Mouse (Mus musculus): ENCODE measurements around the gene Zzef1.

DNA sequence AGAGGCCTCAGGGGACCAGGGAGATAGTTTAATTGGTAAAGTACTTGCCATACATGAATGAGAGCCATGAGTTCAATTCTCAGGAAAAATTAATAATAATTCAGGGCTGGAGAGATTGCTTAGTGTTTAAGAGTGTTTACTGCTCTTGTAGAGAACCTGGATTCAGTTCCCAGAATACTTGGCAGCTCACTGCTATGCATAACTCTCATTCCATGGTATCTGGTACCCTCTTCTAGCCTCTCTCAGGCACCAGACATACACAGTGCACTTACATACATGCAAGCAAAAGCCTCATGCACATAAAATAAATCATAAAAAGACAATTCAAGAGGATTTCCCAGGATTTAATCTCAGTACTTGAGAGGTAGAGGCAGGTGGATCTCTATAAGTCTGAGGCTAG, 8.6 kb downstream of the Zzef1 start:
- no peak for TF ChIP-seq CTCF (IDR thresholded peaks at IDR 0.05; ENCODE audit: low read depth, low read length)
- TF ChIP-seq POLR2A (IDR thresholded peaks at IDR 0.05; ENCODE audit: borderline replicate concordance, low read depth, low read length), result no peak
